Mouse (Mus musculus) pancreas, adult 10 weeks (tissue): ENCODE data around the gene Slc22a15. TPM values are rescaled to one million over a fixed set of nuclear protein-coding genes. Genes with fewer than 3 reads are reported as not detected.

ENCODE experiments used
- polyA plus RNA-seq: library from polyadenylated mRNA; stranded (reverse); fragments of 350-450 nt; fragmentation: Illumina TruSeq; extraction: RNeasy Lipid Tissue Mini Kit (QIAGEN cat#74804); gene quantifications from one replicate; pipeline ENCODE4 v1.2.3, GENCODE M21; 2015; ENCODE audit warnings: low read depth, low replicate concordance; ENCODE audit not compliant: insufficient read depth

Slc22a15 gene
- polyA plus RNA-seq = 3.0 TPM

GRCm38 (mm10) chr3:101923843-101924740 lies at the start of gene Slc22a15:
Gene Slc22a15, minus strand, starts transcription at chr3:101924453.

GRCm38 (mm10) chr3:101848816-101849215 lies 75.4 kb downstream of the Slc22a15 start, which contains the start of gene Mab21l3:
Gene Mab21l3, minus strand, starts transcription at chr3:101848959.

Other genes starting within 250 kb of the Slc22a15 start
- not detected for gene Mab21l3, start 75.5 kb downstream of the Slc22a15 start, polyA plus RNA-seq
- not detected for gene Nhlh2, start 85.6 kb upstream of the Slc22a15 start, polyA plus RNA-seq
- 2.3 TPM for gene Casq2, start 162.0 kb upstream of the Slc22a15 start, polyA plus RNA-seq